Mouse (Mus musculus): Measurements from ENCODE around the gene Orai3.
"Not testable (repeated sequence)": the region's sequence is repeated elsewhere in the genome, so short reads cannot be mapped to it uniquely, and the experiment has no call there.

Gene Orai3

DNA sequence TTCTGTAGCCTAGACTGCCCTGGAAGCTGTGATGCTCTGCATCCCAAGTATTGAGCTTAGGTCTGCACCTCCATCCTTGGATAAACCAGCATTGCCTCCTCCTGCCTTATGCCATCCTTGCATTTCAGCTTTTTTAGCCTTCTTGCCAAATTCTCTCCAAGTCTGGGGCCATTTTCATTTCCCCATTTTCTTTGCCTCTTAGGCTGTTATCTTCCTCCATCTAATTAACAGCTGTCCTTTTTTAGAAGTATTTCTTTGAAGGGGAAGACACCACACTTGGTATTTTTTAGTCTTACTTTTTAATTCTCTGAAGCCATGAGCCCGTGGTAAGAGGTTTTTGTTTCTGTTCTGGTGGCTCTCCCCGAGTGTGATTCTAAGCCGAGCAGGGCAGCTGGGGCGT, 6.0 kb upstream of the Orai3 start:
- no peak for DNase-seq (ENCODE audit: low read depth)

GRCm38 (mm10) chr7:127765756-127766155, 3.9 kb upstream of the Orai3 start:
- no peak for DNase-seq (ENCODE audit: low read depth)

GRCm38 (mm10) chr7:127766851-127767609, 2.6 kb upstream of the Orai3 start:
- DNase-seq (ENCODE audit: low read depth): no peak

DNA sequence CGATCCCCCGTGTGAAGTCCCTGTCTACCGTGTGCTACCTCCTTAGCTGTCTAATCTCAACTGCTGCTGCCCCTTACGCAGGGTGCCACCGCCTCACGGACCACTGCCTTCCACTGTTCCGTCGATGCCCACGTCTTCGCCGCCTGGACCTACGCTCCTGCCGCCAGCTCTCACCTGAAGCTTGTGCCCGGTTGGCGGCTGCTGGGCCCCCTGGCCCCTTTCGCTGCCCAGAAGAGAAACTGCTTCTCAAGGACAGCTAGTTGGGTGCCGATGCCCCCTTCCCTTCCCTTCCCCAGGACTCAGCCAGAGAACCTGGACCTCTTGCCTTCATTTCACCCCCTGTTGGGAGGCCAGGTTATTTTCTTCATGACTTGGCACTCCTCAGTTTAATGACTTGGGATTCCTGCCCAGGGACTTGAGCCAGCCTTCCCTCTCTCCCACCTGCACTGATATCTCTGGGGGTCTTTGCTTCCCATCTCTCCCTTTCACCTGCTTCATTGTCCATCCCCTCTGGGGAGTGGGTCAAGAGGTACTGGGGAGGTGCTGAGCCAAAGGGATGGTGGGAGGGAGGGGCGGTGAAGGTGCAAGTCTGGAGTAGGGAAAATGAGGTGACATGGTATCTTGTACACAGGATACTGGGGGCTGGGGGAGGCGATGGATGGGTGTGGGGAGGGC, 1.8 kb upstream of the Orai3 start:
- no peak for DNase-seq (ENCODE audit: low read depth)

GRCm38 (mm10) chr7:127768346-127768996, 1.1 kb upstream of the Orai3 start:
- DNase-seq (ENCODE audit: low read depth): no peak

GRCm38 (mm10) chr7:127768997-127769593, 520 bp upstream of the Orai3 start:
- peak; percentile 99 for DNase-seq (ENCODE audit: low read depth)

GRCm38 (mm10) chr7:127770039-127770905, 657 bp downstream of the Orai3 start:
- peak; percentile 66 for DNase-seq (ENCODE audit: low read depth)

GRCm38 (mm10) chr7:127771262-127771661, 1.6 kb downstream of the Orai3 start:
- peak; percentile 64 for DNase-seq (ENCODE audit: low read depth)

GRCm38 (mm10) chr7:127772080-127772479, 2.5 kb downstream of the Orai3 start:
- peak; percentile 47 for DNase-seq (ENCODE audit: low read depth)

GRCm38 (mm10) chr7:127772557-127772956, 2.9 kb downstream of the Orai3 start:
- DNase-seq (ENCODE audit: low read depth): peak; percentile 20

GRCm38 (mm10) chr7:127773664-127774384, 4.2 kb downstream of the Orai3 start:
- peak; percentile 90 for DNase-seq (ENCODE audit: low read depth)

DNA sequence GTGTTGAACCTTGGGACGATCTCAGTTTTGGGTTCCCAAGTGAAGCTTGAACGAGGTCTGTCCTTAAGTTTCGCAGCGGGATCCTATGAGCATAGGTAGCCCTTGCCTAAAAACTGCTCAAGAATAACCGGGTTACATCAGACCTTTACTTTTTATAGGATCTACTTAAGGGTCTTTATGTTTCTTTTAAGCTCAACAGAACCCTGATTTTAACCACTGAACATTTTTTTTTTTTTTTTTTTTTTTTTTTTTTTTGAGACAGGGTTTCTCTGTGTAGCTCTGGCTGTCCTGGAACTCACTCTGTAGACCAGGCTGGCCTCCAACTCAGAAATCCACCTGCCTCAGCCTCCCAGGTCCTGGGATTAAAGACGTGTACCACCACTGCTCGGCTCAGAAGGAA, 6.2 kb downstream of the Orai3 start:
- not testable (repeated sequence) for DNase-seq (ENCODE audit: low read depth)

DNA sequence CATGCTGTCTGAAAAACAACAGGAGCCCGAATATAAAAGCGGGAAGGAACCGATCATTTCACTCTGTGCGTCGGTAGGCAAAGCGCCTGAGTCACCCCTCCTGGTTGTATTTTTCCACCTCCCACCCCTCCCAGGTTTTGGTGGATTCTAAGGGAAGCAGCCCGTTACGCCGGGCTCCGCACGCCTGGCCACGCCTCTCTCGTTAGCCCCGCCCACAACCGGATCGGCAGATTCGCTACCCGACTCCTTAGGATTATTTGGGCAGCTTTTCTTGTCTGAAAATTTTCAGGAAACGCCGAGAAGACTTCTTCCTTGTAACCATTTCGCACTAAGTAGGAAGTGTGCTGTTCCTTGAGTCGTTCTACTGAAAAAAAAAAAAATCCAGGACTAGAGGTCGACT, 6.8 kb downstream of the Orai3 start, which contains the start of gene Setd1a:
TSS of gene Setd1a (plus strand) at position 245 of the 400 bp plus-strand sequence.
- peak; percentile 90 for DNase-seq (ENCODE audit: low read depth)

GRCm38 (mm10) chr7:127776878-127777473, 7.4 kb downstream of the Orai3 start:
- DNase-seq (ENCODE audit: low read depth): peak; percentile 98

DNA sequence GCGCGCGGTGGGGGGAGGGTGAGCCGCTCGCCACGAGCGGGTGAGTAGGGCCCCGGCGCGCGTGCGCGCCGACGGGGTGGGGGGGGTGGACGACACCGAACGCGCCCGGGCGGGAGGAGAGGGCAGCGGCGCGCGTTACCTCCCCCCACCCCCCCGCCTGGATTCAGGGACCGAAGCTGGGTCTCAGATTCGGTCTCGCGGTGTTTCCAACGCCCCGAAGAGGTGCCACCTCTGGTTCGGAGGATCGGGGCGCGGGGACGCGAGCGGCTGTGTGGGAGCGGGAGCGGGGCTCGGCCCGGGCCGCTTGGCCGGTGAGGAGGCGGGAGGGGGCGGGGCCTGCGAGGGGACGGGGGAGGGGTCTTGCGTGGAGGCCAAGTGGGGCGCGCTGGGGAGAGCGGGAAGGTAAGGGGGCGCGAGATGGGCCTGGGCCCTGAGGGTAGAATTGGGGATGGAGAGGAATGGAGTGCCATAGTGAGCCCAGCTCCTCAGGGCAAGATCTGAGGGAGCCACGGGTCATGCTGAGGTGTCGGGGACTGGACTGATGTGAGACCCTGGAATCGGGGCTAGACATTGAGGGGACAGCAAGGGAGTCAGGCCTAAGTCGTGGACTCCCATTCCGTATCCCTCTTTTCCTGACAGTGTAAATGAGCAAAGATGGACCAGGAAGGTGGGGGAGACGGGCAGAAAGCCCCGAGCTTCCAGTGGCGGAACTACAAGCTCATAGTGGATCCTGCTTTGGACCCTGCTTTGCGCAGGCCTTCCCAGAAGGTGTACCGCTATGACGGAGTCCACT, 8.1 kb downstream of the Orai3 start:
- peak; percentile 58 for DNase-seq (ENCODE audit: low read depth)

GRCm38 (mm10) chr7:127778350-127778749, 8.7 kb downstream of the Orai3 start:
- no peak for DNase-seq (ENCODE audit: low read depth)

- DNase-seq (ENCODE audit: low read depth): no peak
Measured at GRCm38 (mm10) chr7:127785308-127785707, 15.7 kb downstream of the Orai3 start, which contains the start of gene Gm49388. TSS of gene Gm49388 (plus strand) at chr7:127785608.

- no peak for DNase-seq (ENCODE audit: low read depth)
Measured at GRCm38 (mm10) chr7:127797076-127797845, 27.6 kb downstream of the Orai3 start.

DNA sequence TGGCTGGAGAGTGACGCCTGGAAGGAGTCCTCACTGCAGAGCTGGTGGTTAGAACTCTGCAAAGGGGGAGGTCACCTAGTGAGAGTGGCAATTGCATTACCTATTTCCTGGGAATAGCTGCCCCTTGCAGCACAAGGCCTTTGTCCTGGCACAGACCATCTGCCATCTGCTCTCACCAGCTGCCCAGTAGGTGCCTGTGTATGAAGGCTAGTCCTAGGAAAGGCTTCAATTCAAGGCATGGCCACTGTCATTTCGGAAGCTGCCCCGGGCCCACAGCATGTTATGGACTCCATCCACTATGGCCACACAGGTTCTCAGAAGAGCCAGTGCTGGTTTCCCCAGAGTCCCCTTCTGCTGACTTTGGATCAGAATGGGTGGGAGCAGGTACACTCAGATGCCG, 29.0 kb downstream of the Orai3 start:
- DNase-seq (ENCODE audit: low read depth): no peak

Measured in 416B (cell line).